Mouse (Mus musculus) liver, postnatal 0 days (tissue): ENCODE results near the gene Zbtb46. TPM values are rescaled to one million over a fixed set of nuclear protein-coding genes. Genes with fewer than 3 reads are reported as not detected.
A peak's percentile ranks its signal among the peaks of the same experiment; 100 is the strongest.

Experiments used
- ATAC-seq: fragments of 200-750 bp; cut with Nextera tagmentation; 2 replicates; pipeline ENCODE4 v1.8.0; 2017; ENCODE audit warnings: mild to moderate bottlenecking, moderate library complexity
- DNase-seq: peaks from one replicate; pipeline ENCODE4 v3.0.0-alpha.2; 2016
- H3K27ac ChIP-seq: fragments of 300-500 bp; sonication (generic); 2 replicates; pipeline ENCODE4 v1.5.1; 2014; ENCODE audit warnings: antibody characterized with exemption, moderate library complexity, mild to moderate bottlenecking, low read depth
- H3K27me3 ChIP-seq: fragments of 300-500 bp; sonication (generic); 2 replicates; pipeline ENCODE4 v1.6.1; 2014; ENCODE audit warnings: low read length, control low read depth, mixed read lengths; ENCODE audit not compliant: insufficient read depth
- H3K36me3 ChIP-seq: fragments of 300-500 bp; sonication (generic); replicated peaks from 2 replicates; pipeline ENCODE4 v1.6.1; 2014; ENCODE audit warnings: mild to moderate bottlenecking, control low read depth, low read length, moderate library complexity, mixed read lengths; ENCODE audit not compliant: insufficient read depth
- H3K4me1 ChIP-seq: fragments of 300-500 bp; sonication (generic); 2 replicates; pipeline ENCODE4 v1.6.1; 2014; ENCODE audit warnings: antibody characterized with exemption, mild to moderate bottlenecking, control low read depth; ENCODE audit not compliant: insufficient read depth
- H3K4me2 ChIP-seq: fragments of 300-500 bp; sonication (generic); 2 replicates; pipeline ENCODE4 v1.6.1; 2014; ENCODE audit warnings: low read depth, mild to moderate bottlenecking, low read length, moderate library complexity, mixed read lengths
- H3K4me3 ChIP-seq: fragments of 300-500 bp; sonication (generic); 2 replicates; pipeline ENCODE4 v1.5.1; 2014; ENCODE audit warnings: low read depth, low read length
- H3K9ac ChIP-seq: fragments of 300-500 bp; sonication (generic); replicated peaks from 2 replicates; pipeline ENCODE4 v1.6.1; 2014; ENCODE audit warnings: mild to moderate bottlenecking, moderate library complexity
- H3K9me3 ChIP-seq: fragments of 300-500 bp; sonication (generic); 2 replicates; pipeline ENCODE4 v1.6.1; 2016; ENCODE audit warnings: mild to moderate bottlenecking, control low read depth, low read length, mixed read lengths
- CTCF ChIP-seq: sonication (generic); IDR thresholded peaks from 2 replicates; pipeline ENCODE4 v1.5.1; 2016; ENCODE audit warnings: antibody characterized with exemption, low read depth
- EP300 ChIP-seq: IDR thresholded peaks from 2 replicates; pipeline ENCODE4 v1.6.1; 2016; ENCODE audit warnings: antibody characterized with exemption, low read depth, mild to moderate bottlenecking
- WGBS: fragments of 180-500 bp; shearing (Covaris S2); extraction: QIAGEN DNeasy Blood & Tissue Kit; methylation state at CpG from one replicate; pipeline ENCODE4 v1.1.7; 2014; ENCODE audit not compliant: insufficient replicate concordance; 5-methylcytosine and 5-hydroxymethylcytosine counted together
- polyA plus RNA-seq: library from polyadenylated mRNA; unstranded; fragments of >200 nt; fragmentation: Nextera tagmentation; extraction: Ambion mirVana; gene quantifications from 2 replicates; pipeline ENCODE4 v1.2.1, GENCODE M21; 2015

The Zbtb46 gene
- polyA plus RNA-seq, 1 experiment from 2014 or later = 3.5 TPM

DNA sequence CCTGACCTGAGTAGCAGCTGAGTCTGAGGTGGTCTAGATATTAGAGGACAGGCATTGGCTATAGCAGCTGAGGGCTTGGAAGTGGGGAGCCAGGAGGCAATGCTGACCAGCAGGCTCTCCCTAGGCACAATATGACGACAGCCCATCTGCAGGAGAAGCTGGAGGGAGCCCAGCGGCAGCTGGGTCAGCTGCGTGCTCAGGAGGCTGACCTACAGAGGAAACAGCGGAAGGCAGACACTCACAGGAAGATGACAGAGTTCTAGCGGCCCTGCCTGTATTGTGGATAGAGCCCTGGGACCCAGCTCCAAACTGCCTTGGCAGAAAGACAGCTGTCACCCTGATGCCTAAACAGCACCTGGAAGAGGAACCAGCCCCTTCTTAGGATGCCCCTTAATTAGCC lies 79.0 kb downstream of the Zbtb46 start:
- Histone ChIP-seq H3K9ac (no peak overlapping the region), H3K27ac (no peak overlapping the region), H3K4me1 (no peaks in the 10 kb centered on the region), H3K4me3 (no peak overlapping the region), H3K36me3 (peaks cover 34% of the 10 kb centered on the region), H3K27me3 (no peaks in the 10 kb centered on the region), H3K9me3 (no peaks in the 10 kb centered on the region), H3K4me2 (no peak overlapping the region)
- no peak for DNase-seq
- no peak for TF ChIP-seq CTCF
- TF ChIP-seq EP300 = no peak
- 80% methylated on average over 5 of the region's 5 CpGs for WGBS
- no peak for ATAC-seq

DNA sequence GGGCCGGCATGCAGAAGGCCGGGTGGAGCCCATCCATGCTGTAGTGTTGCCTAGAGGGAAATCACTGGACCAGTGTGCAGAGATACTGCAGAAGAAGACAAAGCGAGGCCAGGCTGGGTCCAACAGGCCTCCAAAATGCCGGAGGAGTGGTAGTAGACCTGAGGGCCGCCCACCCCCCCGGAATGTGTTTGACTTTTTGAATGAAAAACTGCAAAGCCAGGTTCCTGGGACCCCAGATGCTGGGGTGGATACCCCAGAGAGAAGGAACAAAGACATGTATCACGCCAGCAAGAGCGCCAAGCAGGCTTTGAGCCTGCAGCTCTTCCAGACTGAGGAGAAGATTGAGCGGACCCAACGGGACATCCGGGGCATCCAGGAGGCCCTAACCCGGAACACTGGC lies 79.4 kb downstream of the Zbtb46 start, which contains the start of gene Lime1:
Lime1 (plus strand) TSS at position 301 of the 400 bp plus-strand sequence.
- Histone ChIP-seq H3K4me1 (no peaks in the 10 kb centered on the region), H3K27me3 (no peaks in the 10 kb centered on the region), H3K9me3 (no peaks in the 10 kb centered on the region), H3K9ac (no peak within 1 kb of the TSS), H3K4me2 (no peak within 1 kb of the TSS), H3K4me3 (no peak within 1 kb of the TSS), H3K27ac (no peak within 1 kb of the TSS), H3K36me3 (peaks cover 31% of the 10 kb centered on the region)
- DNase-seq = no peak
- TF ChIP-seq EP300 (no peak), CTCF (no peak)
- no peak for ATAC-seq
- WGBS = 90% methylated on average over 12 of the region's 12 CpGs

DNA sequence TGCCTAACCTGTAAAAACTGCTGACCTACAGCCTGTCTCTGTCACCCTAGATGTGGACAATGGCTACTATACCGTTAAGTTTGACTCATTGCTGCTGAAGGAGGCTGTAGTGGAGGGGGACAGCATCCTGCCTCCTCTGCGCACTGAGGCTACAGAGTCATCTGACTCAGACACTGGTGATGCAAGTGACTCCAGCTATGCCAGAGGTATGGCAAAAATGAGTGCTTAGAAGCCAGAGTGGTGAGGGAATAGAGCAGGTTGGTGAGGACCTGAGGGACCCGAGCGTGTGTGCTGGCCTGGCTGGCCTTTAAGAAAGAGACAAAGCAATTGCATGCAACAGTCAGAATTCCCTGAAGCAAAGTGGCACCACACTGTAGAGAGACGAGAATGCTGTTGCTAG lies 80.5 kb downstream of the Zbtb46 start:
- Histone ChIP-seq H3K4me2 (no peak overlapping the region), H3K27ac (no peak overlapping the region), H3K4me3 (no peak overlapping the region), H3K9ac (no peak overlapping the region), H3K27me3 (no peaks in the 10 kb centered on the region), H3K36me3 (peaks cover 30% of the 10 kb centered on the region), H3K4me1 (no peaks in the 10 kb centered on the region), H3K9me3 (no peaks in the 10 kb centered on the region)
- 81% methylated on average over 5 of the region's 5 CpGs for WGBS
- TF ChIP-seq CTCF (no peak), EP300 (no peak)
- ATAC-seq = no peak
- DNase-seq = no peak

DNA sequence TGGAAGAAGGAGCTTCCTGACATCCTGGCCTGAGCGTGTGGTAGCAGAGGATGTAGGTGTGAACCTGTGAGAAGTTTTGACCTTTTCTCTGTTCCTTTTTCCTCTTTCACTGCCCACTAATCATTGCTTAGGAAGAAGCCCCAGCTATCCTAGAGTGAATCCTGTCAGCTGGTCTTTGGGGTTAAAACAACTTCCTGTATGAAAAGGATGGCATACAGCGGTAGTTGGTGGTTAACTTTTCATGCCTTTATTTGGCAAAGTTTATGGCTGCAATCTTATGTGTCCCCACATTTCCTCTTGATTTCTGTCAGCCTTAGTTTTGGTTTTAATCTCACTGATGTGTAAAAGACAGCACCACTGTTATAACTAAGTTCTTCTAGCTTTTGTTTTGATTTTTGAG lies 82.0 kb downstream of the Zbtb46 start:
- H3K4me1 ChIP-seq = no peaks in the 10 kb centered on the region
- H3K4me2 ChIP-seq = no peak overlapping the region
- TF ChIP-seq EP300 (no peak), CTCF (no peak)
- no peak overlapping the region for H3K27ac ChIP-seq
- peaks cover 21% of the 10 kb centered on the region for H3K36me3 ChIP-seq
- ATAC-seq (no peak), DNase-seq (no peak)
- no peak overlapping the region for H3K4me3 ChIP-seq
- H3K9ac ChIP-seq = no peak overlapping the region
- H3K9me3 ChIP-seq = no peaks in the 10 kb centered on the region
- WGBS = 47% methylated on average over 2 of the region's 2 CpGs
- no peaks in the 10 kb centered on the region for H3K27me3 ChIP-seq

DNA sequence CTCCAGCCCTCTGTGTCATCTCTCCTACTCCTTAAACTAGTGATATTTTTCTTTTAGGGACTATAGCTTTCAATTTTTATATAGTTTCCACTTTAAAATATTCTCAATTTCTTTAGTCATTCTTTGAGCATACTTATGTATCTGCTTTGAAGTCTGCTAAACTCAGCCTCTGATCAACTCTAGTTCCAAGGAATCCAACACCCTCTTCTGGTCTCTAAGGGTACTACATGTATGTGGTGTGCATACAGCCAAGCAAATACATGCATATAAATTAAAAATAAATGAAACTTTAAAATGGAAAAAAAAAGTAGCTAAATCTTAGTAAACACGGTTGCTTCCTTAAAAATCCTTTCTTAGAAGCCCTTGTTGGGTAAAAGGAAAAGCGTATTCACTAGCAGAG lies 83.4 kb downstream of the Zbtb46 start:
- WGBS = 82% methylated on average over 2 of the region's 2 CpGs
- H3K9ac ChIP-seq = no peak overlapping the region
- TF ChIP-seq EP300 (no peak), CTCF (peak; percentile 71)
- H3K36me3 ChIP-seq = peaks cover 17% of the 10 kb centered on the region
- ATAC-seq = no peak
- no peaks in the 10 kb centered on the region for H3K9me3 ChIP-seq
- H3K27me3 ChIP-seq = no peaks in the 10 kb centered on the region
- no peak overlapping the region for H3K4me2 ChIP-seq
- no peak for DNase-seq
- no peaks in the 10 kb centered on the region for H3K4me1 ChIP-seq
- H3K27ac ChIP-seq = no peak overlapping the region
- H3K4me3 ChIP-seq = no peak overlapping the region

DNA sequence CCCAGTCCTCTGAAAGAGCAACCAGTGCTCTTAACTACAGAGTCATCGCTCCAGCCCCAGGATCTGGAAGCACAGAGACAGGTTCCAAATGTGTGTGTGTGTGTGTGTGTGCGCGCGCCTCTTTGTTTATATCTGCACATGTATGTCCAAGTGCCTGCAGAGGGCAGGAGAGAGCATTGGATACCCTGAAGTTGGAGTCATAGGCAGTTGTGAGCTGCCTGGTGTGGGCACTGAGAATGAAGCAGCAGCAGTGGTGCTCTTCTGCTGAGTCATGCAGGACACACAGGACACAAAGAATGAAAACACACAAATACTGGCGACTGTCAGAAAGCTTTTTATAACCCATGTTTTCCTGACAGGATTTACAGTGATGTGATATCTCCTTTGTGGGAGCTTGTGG lies 89.2 kb downstream of the Zbtb46 start:
- Histone ChIP-seq H3K27ac (no peak overlapping the region), H3K9ac (no peak overlapping the region), H3K9me3 (no peaks in the 10 kb centered on the region), H3K36me3 (peaks cover 11% of the 10 kb centered on the region; the same call in 1 of the 2 replicates), H3K4me3 (no peak overlapping the region), H3K4me1 (peaks cover 14% of the 10 kb centered on the region), H3K4me2 (no peak overlapping the region), H3K27me3 (no peaks in the 10 kb centered on the region)
- no peak for DNase-seq
- TF ChIP-seq CTCF (peak; percentile 18; the same call in 1 of the 2 replicates), EP300 (no peak)
- 88% methylated on average over 5 of the region's 5 CpGs for WGBS
- no peak for ATAC-seq

DNA sequence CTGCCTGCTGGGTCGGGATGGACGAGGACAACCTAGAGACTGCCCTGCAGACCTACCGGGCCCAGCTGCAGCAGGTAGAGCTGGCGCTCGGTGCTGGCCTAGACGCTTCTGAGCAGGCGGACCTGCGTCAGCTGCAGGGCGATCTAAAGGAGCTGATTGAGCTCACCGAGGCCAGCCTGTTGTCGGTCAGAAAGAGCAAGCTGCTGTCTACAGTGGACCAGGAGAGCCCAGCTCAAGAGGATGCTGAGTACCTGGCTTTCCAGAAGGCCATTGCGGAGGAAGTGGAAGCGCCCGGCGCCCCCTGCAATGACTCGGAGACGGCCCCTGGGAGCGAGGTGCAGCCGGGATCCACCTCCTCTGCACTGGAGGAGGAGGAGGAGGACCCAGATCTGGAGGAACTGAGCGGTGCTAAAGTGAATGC lies 93.6 kb downstream of the Zbtb46 start:
- peaks cover 19% of the 10 kb centered on the region for H3K4me1 ChIP-seq
- H3K36me3 ChIP-seq = peaks cover 30% of the 10 kb centered on the region
- H3K9ac ChIP-seq = peak overlapping the region; percentile 81
- peak overlapping the region; percentile 93 for H3K27ac ChIP-seq
- no peaks in the 10 kb centered on the region for H3K27me3 ChIP-seq
- WGBS = 0% methylated on average over 20 of the region's 20 CpGs
- peak overlapping the region; percentile 82 for H3K4me3 ChIP-seq
- H3K4me2 ChIP-seq = peak overlapping the region; percentile 99
- DNase-seq = peak; percentile 50
- ATAC-seq = peak; percentile 70
- TF ChIP-seq EP300 = no peak
- TF ChIP-seq CTCF = no peak
- H3K9me3 ChIP-seq = no peaks in the 10 kb centered on the region
